Mouse (Mus musculus): ENCODE results near the gene Ski.

GRCm38 (mm10) chr4:155121915-155122443, 100.4 kb downstream of the Ski start:
- TF ChIP-seq CTCF (IDR thresholded peaks at IDR 0.05; ENCODE audit: borderline replicate concordance, extremely low read depth, insufficient read depth, insufficient read length) (no peak), POLR2A (IDR thresholded peaks at IDR 0.05; ENCODE audit: borderline replicate concordance, extremely low read depth, insufficient read depth, insufficient read length, poor library complexity, severe bottlenecking) (no peak)
